Mouse (Mus musculus): ENCODE data around the gene Cfap157. TPM values are rescaled to one million over a fixed set of nuclear protein-coding genes. Genes with fewer than 3 reads are reported as not detected.

The Cfap157 gene
- total RNA-seq, 2 experiments from 2014 or later, result not detected

DNA sequence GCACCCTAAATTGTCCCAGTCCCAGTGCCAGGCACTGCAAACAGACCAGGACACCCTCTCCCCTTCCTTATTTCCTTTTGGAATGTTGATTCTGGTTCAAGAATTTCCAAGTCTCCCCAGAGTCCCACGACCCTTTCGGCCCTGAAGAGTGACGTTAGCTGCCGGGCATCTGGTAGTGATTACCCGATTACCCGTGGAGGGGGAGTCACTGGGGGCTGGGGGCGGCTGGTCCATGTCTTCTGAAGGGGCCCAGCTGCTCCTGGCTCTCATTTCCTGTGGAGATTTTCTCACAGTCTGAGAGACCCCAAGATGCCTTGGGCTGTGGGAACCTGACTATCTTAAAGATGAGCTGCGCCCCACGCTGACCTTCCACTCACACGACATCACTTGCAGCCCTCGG, 53.4 kb downstream of the Cfap157 start:
- DNase-seq (ENCODE audit: extremely low spot score in 1 of 2, low spot score in 2 of 2), result peak in 1 of 2 experiments; percentile 79
- intact Hi-C loops (cut with DNase I), result no loop called here

DNA sequence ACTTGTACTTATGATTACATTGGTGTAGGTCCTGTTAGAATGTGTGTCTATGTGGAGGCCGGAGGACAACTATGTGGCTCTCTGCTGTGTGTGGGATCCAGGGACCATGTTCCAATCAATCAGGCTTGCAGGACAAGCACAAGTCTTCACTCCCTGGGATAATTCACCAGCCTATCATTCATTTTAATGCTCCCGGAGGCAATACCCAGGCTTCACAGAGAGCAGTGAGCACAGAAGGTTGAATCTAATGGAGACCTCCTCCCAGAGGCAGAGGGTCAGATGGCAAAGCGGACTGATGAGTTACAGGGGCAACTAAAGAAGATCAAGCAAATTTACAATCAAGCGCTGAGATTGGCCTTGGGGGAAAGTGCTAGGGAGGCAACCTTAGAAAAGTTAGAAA, 54.7 kb downstream of the Cfap157 start:
- DNase-seq (ENCODE audit: extremely low spot score in 1 of 2, low spot score in 2 of 2), result no peak
- intact Hi-C loops (cut with DNase I), result no loop called here

- peak in 1 of 2 experiments; percentile 81 for DNase-seq (ENCODE audit: extremely low spot score in 1 of 2, low spot score in 2 of 2)
- intact Hi-C loops (cut with DNase I), result no loop called here
These were observed 55.8 kb downstream of the Cfap157 start for GRCm38 (mm10) chr2:32728463-32728862.

- intact Hi-C loops (cut with DNase I), result no loop called here
- peak; percentile 83 to 95 for DNase-seq (ENCODE audit: extremely low spot score in 1 of 2, low spot score in 2 of 2)
These were observed 56.8 kb downstream of the Cfap157 start for GRCm38 (mm10) chr2:32727435-32727834.

Other genes starting within 250 kb of the Cfap157 start
- 10 to 100 TPM; 28.2 to 28.9 TPM for gene Fam102a, start 249.1 kb downstream of the Cfap157 start, total RNA-seq (2021)
- 10 to 100 TPM; 83.9 to 86.8 TPM for gene Dpm2, start 213.6 kb downstream of the Cfap157 start, total RNA-seq (2021)
- gene Pip5kl1, start 209.6 kb downstream of the Cfap157 start, total RNA-seq (2021), result 10 to 100 TPM; 13.5 to 13.6 TPM
- gene 9430097D07Rik, start 208.7 kb downstream of the Cfap157 start, total RNA-seq (2021), result 1 to 10 TPM in 1 of 2 experiments, under 1 TPM in 1; 0.81 to 1.2 TPM
- gene St6galnac4, start 197.3 kb downstream of the Cfap157 start, total RNA-seq (2021), result 10 to 100 TPM; 32.3 to 32.6 TPM
- 100 to 1,000 TPM; 122 to 127 TPM for gene St6galnac6, start 184.7 kb downstream of the Cfap157 start, total RNA-seq (2021)
- gene Ak1, start 162.7 kb downstream of the Cfap157 start, total RNA-seq (2021), result 100 to 1,000 TPM; 156 TPM
- 10 to 100 TPM; 24.9 to 25.2 TPM for gene Eng, start 137.8 kb downstream of the Cfap157 start, total RNA-seq (2021)
- gene Fpgs, start 80.3 kb downstream of the Cfap157 start, total RNA-seq (2021), result 10 to 100 TPM; 11.4 to 14.4 TPM
- gene Cdk9, start 71.4 kb downstream of the Cfap157 start, total RNA-seq (2021), result 10 to 100 TPM; 89.3 to 92.5 TPM
- 10 to 100 TPM; 33.0 to 37.3 TPM for gene Sh2d3c, start 63.4 kb downstream of the Cfap157 start, total RNA-seq (2021)
- 1 to 10 TPM; 2.3 to 2.9 TPM for gene 6330409D20Rik, start 43.4 kb downstream of the Cfap157 start, total RNA-seq (2021)
- 10 to 100 TPM; 28.6 to 28.9 TPM for gene Tor2a, start 27.2 kb downstream of the Cfap157 start, total RNA-seq (2021)
- under 1 TPM; 0.22 to 0.36 TPM for gene Ttc16, start 8.8 kb downstream of the Cfap157 start, total RNA-seq (2021)
- 10 to 100 TPM in 1 of 2 experiments, 1 to 10 TPM in 1; 8.4 to 10.3 TPM for gene Ptrh1, start 8.6 kb downstream of the Cfap157 start, total RNA-seq (2021)
- gene Stxbp1, start 62.8 kb upstream of the Cfap157 start, total RNA-seq (2021), result 100 to 1,000 TPM; 862 to 881 TPM
- gene Fam129b, start 91.7 kb upstream of the Cfap157 start, total RNA-seq (2021), result 10 to 100 TPM; 26.0 to 26.6 TPM
- gene Rpl12, start 177.1 kb upstream of the Cfap157 start, total RNA-seq (2021), result 100 to 1,000 TPM; 145 to 166 TPM
- gene Lrsam1, start 177.2 kb upstream of the Cfap157 start, total RNA-seq (2021), result 10 to 100 TPM; 36.3 to 38.9 TPM
- gene Slc2a8, start 197.7 kb upstream of the Cfap157 start, total RNA-seq (2021), result 10 to 100 TPM; 22.5 to 25.4 TPM